Comparison of ENCODE assay signal across 22 mouse cellular contexts in genomic region chr3:14974758-14975157, GRCm38 (mm10).
DNase-seq lines count a peak whose midpoint lies in the region; ATAC-seq and TF ChIP-seq lines count a peak whose summit lies in the region.
"Had no signal": no experiment of that assay in that cellular context is flagged by ENCODE, and none has a peak within 500 bp of the region (broad histone marks: within the 10 kb centered on the region; RNA-seq: fewer than 3 reads in every experiment).

No protein-coding gene starts in this region.

- no peak overlapping the region for H3K4me3 ChIP-seq in lung, embryonic 14.5 days (ENCODE audit: low read depth, low read length)
- H3K4me3 ChIP-seq in lung, embryonic 15.5 days: no peak overlapping the region
- H3K4me3 ChIP-seq in lung, embryonic 16.5 days (ENCODE audit: low read length): no peak overlapping the region
- no peak overlapping the region for H3K4me3 ChIP-seq in lung, postnatal 0 days (ENCODE audit: low read depth, low read length)

- TF ChIP-seq EP300 in lung, postnatal 0 days (IDR thresholded peaks at IDR 0.05): no peak

- no peak overlapping the region for H3K27ac ChIP-seq in lung, embryonic 14.5 days (ENCODE audit: low read depth)
- H3K27ac ChIP-seq in lung, embryonic 15.5 days: peak overlapping the region; percentile 50
- no peak overlapping the region for H3K27ac ChIP-seq in lung, embryonic 16.5 days (ENCODE audit: low read length)
- H3K27ac ChIP-seq in lung, postnatal 0 days (ENCODE audit: low read length): no peak overlapping the region

- no peaks in the 10 kb centered on the region for H3K27me3 ChIP-seq in lung, embryonic 14.5 days (ENCODE audit: insufficient read depth, low read length)
- no peaks in the 10 kb centered on the region for H3K27me3 ChIP-seq in lung, embryonic 15.5 days
- H3K27me3 ChIP-seq in lung, embryonic 16.5 days (ENCODE audit: control insufficient read depth, insufficient read depth, low read depth, low read length): no peaks in the 10 kb centered on the region
- H3K27me3 ChIP-seq in lung, postnatal 0 days (replicated peaks; ENCODE audit: insufficient read depth, low read length): no peaks in the 10 kb centered on the region
- H3K27me3 ChIP-seq: CH12.LX, Patski had no signal

- WGBS in lung, embryonic 14.5 days: 52% methylated on average over 2 of the region's 2 CpGs
- WGBS in lung, embryonic 15.5 days: 51% methylated on average over 2 of the region's 2 CpGs
- WGBS in lung, embryonic 16.5 days: 59% methylated on average over 2 of the region's 2 CpGs
- whole genome bisulfite sequencing in lung, postnatal 0 days: 63% methylated on average over 2 of the region's 2 CpGs

- peak; percentile 50; the same call in 1 of the 2 replicates for ATAC-seq in lung, embryonic 14.5 days (ENCODE audit: insufficient read depth)
- peak; percentile 51; the same call in 1 of the 2 replicates for ATAC-seq in lung, embryonic 15.5 days (ENCODE audit: borderline replicate concordance, extremely low read depth, low FRiP score, low TSS enrichment)
- peak; percentile 65 for ATAC-seq in lung, embryonic 16.5 days (ENCODE audit: low read depth)
- ATAC-seq in lung, postnatal 0 days: peak; percentile 34; the same call in 1 of the 2 replicates
- ATAC-seq: activated CD4-positive, CD25-positive, alpha-beta regulatory T cell, adult 4 months; CD4-positive, CD25-positive, alpha-beta regulatory T cell, adult 4 months; Patski had no signal

- no peak for DNase-seq in lung, embryonic 14.5 days
- no peak for DNase-seq in lung, postnatal 36 days
- DNase-seq in lung, postnatal 4 days: no peak
- no peak for DNase-seq in lung, postnatal 14 days
- no peak for DNase-seq in lung, postnatal 0 days (ENCODE audit: low spot score)
- DNase-seq in lung, adult 18-20 months: no peak
- DNase-seq: adrenal gland, adult 2 months; adrenal gland, adult 8-10 months; adrenal gland, postnatal 10 days; adrenal gland, postnatal 14 days; adrenal gland, postnatal 25 days; adrenal gland, postnatal 36 days; B cell, adult 2 months; cerebellum, adult 11 months; cerebellum, adult 11-12 months had no signal

- no peak overlapping the region for H3K4me2 ChIP-seq in lung, embryonic 14.5 days
- no peak overlapping the region for H3K4me2 ChIP-seq in lung, embryonic 15.5 days
- no peak overlapping the region for H3K4me2 ChIP-seq in lung, embryonic 16.5 days (ENCODE audit: low read depth, low read length)
- H3K4me2 ChIP-seq in lung, postnatal 0 days (replicated peaks; ENCODE audit: low read depth, low read length): no peak overlapping the region

- H3K36me3 ChIP-seq in lung, embryonic 14.5 days (ENCODE audit: insufficient read depth): no peaks in the 10 kb centered on the region
- no peaks in the 10 kb centered on the region for H3K36me3 ChIP-seq in lung, embryonic 15.5 days
- no peaks in the 10 kb centered on the region for H3K36me3 ChIP-seq in lung, embryonic 16.5 days (ENCODE audit: control insufficient read depth, insufficient read depth, low read length)
- no peaks in the 10 kb centered on the region for H3K36me3 ChIP-seq in lung, postnatal 0 days (ENCODE audit: insufficient read depth, low read length)
- H3K36me3 ChIP-seq: G1E had no signal

- no peak for TF ChIP-seq CTCF in lung, embryonic 14.5 days (IDR thresholded peaks at IDR 0.05; ENCODE audit: low read depth)
- TF ChIP-seq CTCF in lung, postnatal 0 days (IDR thresholded peaks at IDR 0.05): no peak

- no peaks in the 10 kb centered on the region for H3K9me3 ChIP-seq in lung, embryonic 14.5 days (ENCODE audit: low read depth, low read length)
- no peaks in the 10 kb centered on the region for H3K9me3 ChIP-seq in lung, embryonic 15.5 days
- H3K9me3 ChIP-seq in lung, embryonic 16.5 days (ENCODE audit: control insufficient read depth, low read length): no peaks in the 10 kb centered on the region
- H3K9me3 ChIP-seq in lung, postnatal 0 days (ENCODE audit: low read length): no peaks in the 10 kb centered on the region
- H3K9me3 ChIP-seq: G1E had no signal

- H3K9ac ChIP-seq in lung, embryonic 14.5 days: no peak overlapping the region
- H3K9ac ChIP-seq in lung, embryonic 15.5 days: no peak overlapping the region
- H3K9ac ChIP-seq in lung, embryonic 16.5 days (ENCODE audit: low read length): no peak overlapping the region
- H3K9ac ChIP-seq in lung, postnatal 0 days (replicated peaks; ENCODE audit: low read depth): no peak overlapping the region

- no peaks in the 10 kb centered on the region for H3K4me1 ChIP-seq in lung, embryonic 14.5 days (ENCODE audit: insufficient read depth)
- peaks cover 10% of the 10 kb centered on the region for H3K4me1 ChIP-seq in lung, embryonic 15.5 days
- peaks cover 8% of the 10 kb centered on the region for H3K4me1 ChIP-seq in lung, embryonic 16.5 days (replicated peaks; ENCODE audit: control insufficient read depth, insufficient read depth, low read length)
- 0 out of 2 replicates have a peak, but pooled peaks cover 3% of the 10 kb centered on the region for H3K4me1 ChIP-seq in lung, postnatal 0 days (ENCODE audit: insufficient read depth, low read depth, low read length)
